Mouse (Mus musculus) megakaryocyte, embryonic 14.5 days (primary cell): ENCODE results near the gene Mettl7a2.

Experiments
- FLI1 ChIP-seq: IDR thresholded peaks from 2 replicates; pipeline ENCODE4 v1.6.1; 2012; ENCODE audit warnings: low read length, inconsistent platforms, mixed read lengths
- GATA1 ChIP-seq: IDR thresholded peaks from 3 replicates; pipeline ENCODE4 v1.6.1; 2012; ENCODE audit warnings: mixed read lengths, low read length, inconsistent platforms, borderline replicate concordance

GRCm38 (mm10) chr15:100345484-100345883 lies 7.5 kb upstream of the Mettl7a2 start:
- TF ChIP-seq GATA1, result no peak
- TF ChIP-seq FLI1, result no peak
